Mouse (Mus musculus): ENCODE results near the gene Flt4. TPM values are rescaled to one million over a fixed set of nuclear protein-coding genes. Genes with fewer than 3 reads are reported as not detected.

Flt4 gene
- polyA plus RNA-seq, 1 experiment from 2014 or later = 5.4 TPM

DNA sequence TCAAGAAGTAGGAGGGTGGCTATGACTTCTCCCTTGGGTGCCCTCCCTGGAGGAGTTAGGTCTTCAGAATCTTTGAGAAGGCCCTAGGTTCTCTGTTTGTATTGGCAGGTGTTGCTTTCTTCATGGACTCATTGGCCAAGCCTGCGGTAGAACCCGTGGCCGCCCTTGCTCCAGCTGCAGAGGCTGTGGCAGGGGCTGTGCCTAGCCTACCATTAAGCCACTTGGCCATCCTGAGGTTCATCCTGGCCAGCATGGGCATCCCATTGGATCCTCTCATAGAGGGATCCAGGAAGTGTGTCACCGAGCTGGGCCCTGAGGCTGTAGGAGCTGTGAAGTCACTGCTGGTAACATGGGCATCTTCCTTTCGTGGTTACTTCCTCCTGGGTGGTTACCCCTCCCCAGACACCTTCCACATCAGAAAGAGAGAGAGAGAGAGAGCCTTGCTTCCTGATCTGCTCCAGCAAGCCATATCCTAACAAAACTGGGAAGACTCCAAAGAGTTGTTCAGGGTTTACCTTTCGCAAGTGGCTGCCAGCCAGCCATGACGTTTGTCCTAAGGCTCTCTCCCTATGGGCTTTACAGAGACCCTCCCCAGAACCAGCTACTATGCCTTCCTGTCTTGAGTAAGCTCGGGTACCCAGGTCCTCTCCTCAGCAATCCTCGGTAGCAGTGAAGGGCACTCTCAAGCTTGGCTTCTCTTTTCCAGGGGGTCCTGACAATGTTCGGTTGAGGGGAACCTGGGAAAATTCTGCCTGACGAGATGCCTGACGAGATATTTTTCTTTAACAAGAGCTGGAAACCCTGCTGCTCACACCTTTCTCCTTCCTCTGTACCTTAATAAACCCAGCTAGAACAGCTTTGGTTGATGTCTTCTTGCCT is 55.4 kb downstream of the Flt4 start:
- no peak overlapping the region for H3K4me3 ChIP-seq
- peak; percentile 55; the same call in 1 of the 2 replicates for ATAC-seq (ENCODE audit: insufficient number of reproducible peaks, insufficient read depth, low FRiP score, low TSS enrichment)
- no peaks in the 10 kb centered on the region for H3K4me1 ChIP-seq
- no peak overlapping the region for H3K27ac ChIP-seq
- WGBS = 79% methylated on average over 12 of the region's 12 CpGs
- H3K27me3 ChIP-seq = no peaks in the 10 kb centered on the region
- peaks cover 12% of the 10 kb centered on the region for H3K36me3 ChIP-seq
- H3K4me2 ChIP-seq (replicated peaks) = no peak overlapping the region
- no peaks in the 10 kb centered on the region for H3K9me3 ChIP-seq
- no peak overlapping the region for H3K9ac ChIP-seq

- Histone ChIP-seq H3K4me1 (no peaks in the 10 kb centered on the region), H3K9ac (no peak overlapping the region), H3K27me3 (no peaks in the 10 kb centered on the region), H3K9me3 (no peaks in the 10 kb centered on the region), H3K27ac (no peak overlapping the region), H3K4me2 (replicated peaks) (no peak overlapping the region), H3K36me3 (peaks cover 15% of the 10 kb centered on the region), H3K4me3 (no peak overlapping the region)
- ATAC-seq (ENCODE audit: insufficient number of reproducible peaks, insufficient read depth, low FRiP score, low TSS enrichment) = no peak
- 85% methylated on average over 4 of the region's 4 CpGs for WGBS
Measured at GRCm38 (mm10) chr11:49665462-49665861, 56.4 kb downstream of the Flt4 start.

DNA sequence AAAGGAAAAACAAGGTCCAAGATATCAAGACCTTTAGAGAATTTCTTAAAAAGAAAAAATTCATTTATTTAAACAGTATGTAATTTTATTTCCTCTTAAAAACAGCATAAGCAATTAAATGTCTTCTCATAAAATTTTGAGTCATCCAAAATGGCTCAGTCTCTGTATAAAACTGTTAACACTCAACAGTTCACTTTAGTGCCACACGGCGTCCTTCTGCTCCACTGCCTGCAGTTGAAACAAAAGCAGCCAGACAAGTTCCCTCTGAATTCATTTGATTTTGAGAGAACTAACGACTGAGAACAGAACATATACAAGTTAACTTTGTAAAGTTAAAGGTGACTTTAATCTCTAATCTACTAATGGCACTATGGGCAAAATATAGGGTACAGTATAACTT is 64.4 kb downstream of the Flt4 start:
- no peak overlapping the region for H3K9ac ChIP-seq
- H3K4me3 ChIP-seq = no peak overlapping the region
- no peak overlapping the region for H3K27ac ChIP-seq
- H3K4me1 ChIP-seq = no peaks in the 10 kb centered on the region
- H3K36me3 ChIP-seq = peaks cover 53% of the 10 kb centered on the region
- ATAC-seq (ENCODE audit: insufficient number of reproducible peaks, insufficient read depth, low FRiP score, low TSS enrichment) = no peak
- WGBS = 82% methylated on average over 3 of the region's 3 CpGs
- H3K27me3 ChIP-seq = no peaks in the 10 kb centered on the region
- no peak overlapping the region for H3K4me2 ChIP-seq (replicated peaks)
- no peaks in the 10 kb centered on the region for H3K9me3 ChIP-seq

- no peaks in the 10 kb centered on the region for H3K4me1 ChIP-seq
- H3K9ac ChIP-seq = no peak overlapping the region
- H3K36me3 ChIP-seq = peaks cover 71% of the 10 kb centered on the region
- no peaks in the 10 kb centered on the region for H3K9me3 ChIP-seq
- H3K27me3 ChIP-seq = no peaks in the 10 kb centered on the region
- no peak overlapping the region for H3K4me3 ChIP-seq
- H3K27ac ChIP-seq = no peak overlapping the region
- no peak for ATAC-seq (ENCODE audit: insufficient number of reproducible peaks, insufficient read depth, low FRiP score, low TSS enrichment)
- no peak overlapping the region for H3K4me2 ChIP-seq (replicated peaks)
- 96% methylated on average over 12 of the region's 12 CpGs for WGBS
Measured at GRCm38 (mm10) chr11:49684237-49684973, 75.3 kb downstream of the Flt4 start.

GRCm38 (mm10) chr11:49695013-49695412 is 86.0 kb downstream of the Flt4 start:
- no peak overlapping the region for H3K27ac ChIP-seq
- no peak for ATAC-seq (ENCODE audit: insufficient number of reproducible peaks, insufficient read depth, low FRiP score, low TSS enrichment)

GRCm38 (mm10) chr11:49695695-49696094 is 86.6 kb downstream of the Flt4 start:
- H3K9ac ChIP-seq = no peak overlapping the region
- H3K9me3 ChIP-seq = 0 out of 2 replicates have a peak, but pooled peaks cover 3% of the 10 kb centered on the region
- WGBS = 85% methylated on average over 2 of the region's 2 CpGs
- H3K4me1 ChIP-seq = no peaks in the 10 kb centered on the region
- H3K27ac ChIP-seq = no peak overlapping the region
- H3K36me3 ChIP-seq = peaks cover 35% of the 10 kb centered on the region
- no peak for ATAC-seq (ENCODE audit: insufficient number of reproducible peaks, insufficient read depth, low FRiP score, low TSS enrichment)
- no peak overlapping the region for H3K4me2 ChIP-seq (replicated peaks)
- no peaks in the 10 kb centered on the region for H3K27me3 ChIP-seq
- no peak overlapping the region for H3K4me3 ChIP-seq

More at GRCm38 (mm10) chr11:49695013-49695412, 86.0 kb downstream of the Flt4 start:
- peaks cover 36% of the 10 kb centered on the region for H3K36me3 ChIP-seq
- H3K9me3 ChIP-seq = 0 out of 2 replicates have a peak, but pooled peaks cover 3% of the 10 kb centered on the region
- H3K4me1 ChIP-seq = no peaks in the 10 kb centered on the region
- H3K27me3 ChIP-seq = no peaks in the 10 kb centered on the region
- WGBS = 94% methylated on average over 3 of the region's 3 CpGs
- H3K4me2 ChIP-seq (replicated peaks) = no peak overlapping the region
- H3K9ac ChIP-seq = no peak overlapping the region
- no peak overlapping the region for H3K4me3 ChIP-seq

DNA sequence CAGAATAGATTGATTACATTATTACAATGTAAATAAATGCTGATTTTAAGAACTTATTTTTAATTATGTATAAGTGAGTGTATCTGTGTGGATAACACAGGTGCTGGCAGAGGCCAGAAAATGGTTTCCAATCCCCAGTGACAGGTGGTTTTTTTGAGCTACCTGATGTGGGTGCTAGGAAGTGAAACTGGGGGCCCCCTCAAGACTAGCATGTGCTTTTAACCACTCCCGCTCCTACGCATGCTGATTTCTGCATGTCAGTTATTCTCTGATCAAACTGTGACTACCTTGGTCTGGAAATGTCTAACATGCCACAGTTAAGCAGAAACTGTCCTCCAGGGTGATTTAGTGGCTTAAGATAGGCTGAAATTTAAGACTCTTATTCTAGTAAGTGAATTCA is 87.4 kb downstream of the Flt4 start:
- peaks cover 39% of the 10 kb centered on the region for H3K36me3 ChIP-seq
- 90% methylated on average over 2 of the region's 2 CpGs for WGBS

GRCm38 (mm10) chr11:49697779-49698178 is 88.7 kb downstream of the Flt4 start:
- H3K9me3 ChIP-seq = no peaks in the 10 kb centered on the region
- no peak overlapping the region for H3K9ac ChIP-seq
- H3K36me3 ChIP-seq = peaks cover 43% of the 10 kb centered on the region
- no peak for ATAC-seq (ENCODE audit: insufficient number of reproducible peaks, insufficient read depth, low FRiP score, low TSS enrichment)
- no peak overlapping the region for H3K27ac ChIP-seq
- no peaks in the 10 kb centered on the region for H3K27me3 ChIP-seq
- H3K4me1 ChIP-seq = no peaks in the 10 kb centered on the region
- no peak overlapping the region for H3K4me3 ChIP-seq
- WGBS = 97% methylated on average over 5 of the region's 5 CpGs
- H3K4me2 ChIP-seq (replicated peaks) = no peak overlapping the region

More for the DNA sequence above, 87.4 kb downstream of the Flt4 start:
- no peak for ATAC-seq (ENCODE audit: insufficient number of reproducible peaks, insufficient read depth, low FRiP score, low TSS enrichment)
- Histone ChIP-seq H3K4me2 (replicated peaks) (no peak overlapping the region), H3K9me3 (0 out of 2 replicates have a peak, but pooled peaks cover 3% of the 10 kb centered on the region), H3K4me3 (no peak overlapping the region), H3K4me1 (no peaks in the 10 kb centered on the region), H3K9ac (no peak overlapping the region), H3K27ac (no peak overlapping the region), H3K27me3 (no peaks in the 10 kb centered on the region)

- H3K9ac ChIP-seq = no peak overlapping the region
- peaks cover 48% of the 10 kb centered on the region for H3K36me3 ChIP-seq
- no peak overlapping the region for H3K4me3 ChIP-seq
- H3K27me3 ChIP-seq = no peaks in the 10 kb centered on the region
- no peaks in the 10 kb centered on the region for H3K4me1 ChIP-seq
- H3K4me2 ChIP-seq (replicated peaks) = no peak overlapping the region
- no peak for ATAC-seq (ENCODE audit: insufficient number of reproducible peaks, insufficient read depth, low FRiP score, low TSS enrichment)
- H3K27ac ChIP-seq = no peak overlapping the region
- H3K9me3 ChIP-seq = no peaks in the 10 kb centered on the region
- 92% methylated on average over 1 of the region's 1 CpGs for WGBS
Measured at GRCm38 (mm10) chr11:49699079-49699478, 90.0 kb downstream of the Flt4 start.

DNA sequence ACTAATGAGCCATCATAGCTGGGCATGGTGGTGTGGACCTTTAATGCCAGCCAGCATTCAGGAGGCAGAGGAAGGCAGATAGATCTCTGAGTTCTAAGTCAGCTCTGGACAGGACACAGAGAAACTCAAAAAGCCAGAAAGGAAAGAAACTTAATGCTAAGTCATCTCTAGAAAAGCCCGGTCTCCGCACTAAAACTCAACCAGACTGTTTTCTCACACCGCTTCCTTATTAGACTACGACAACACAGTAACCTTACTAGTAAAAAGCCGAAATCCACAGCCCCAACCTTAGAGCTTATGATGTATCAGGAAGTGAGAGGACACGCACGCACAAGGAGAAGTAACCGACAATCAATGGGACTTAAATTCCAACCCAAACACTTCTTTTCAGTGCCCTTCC is 93.0 kb downstream of the Flt4 start:
- ATAC-seq (ENCODE audit: insufficient number of reproducible peaks, insufficient read depth, low FRiP score, low TSS enrichment) = no peak
- Histone ChIP-seq H3K9ac (no peak overlapping the region), H3K4me3 (no peak overlapping the region), H3K4me1 (no peaks in the 10 kb centered on the region), H3K4me2 (replicated peaks) (no peak overlapping the region), H3K27ac (no peak overlapping the region), H3K36me3 (peaks cover 58% of the 10 kb centered on the region), H3K27me3 (no peaks in the 10 kb centered on the region), H3K9me3 (no peaks in the 10 kb centered on the region)
- WGBS = 98% methylated on average over 8 of the region's 8 CpGs
